Mouse (Mus musculus) midbrain, embryonic 14.5 days (tissue): Measurements from ENCODE around the gene Rbpj. TPM values are rescaled to one million over a fixed set of nuclear protein-coding genes. Genes with fewer than 3 reads are reported as not detected.

Source experiments
- ATAC-seq: fragments of 200-750 bp; cut with Nextera tagmentation; 2 replicates; pipeline ENCODE4 v1.8.0; 2017; ENCODE audit warnings: moderate number of reproducible peaks, moderate library complexity; ENCODE audit not compliant: low FRiP score, low TSS enrichment
- DNase-seq: peaks from one replicate; pipeline ENCODE4 v3.0.0-alpha.2; 2015
- H3K27ac ChIP-seq: fragments of 300-500 bp; sonication (generic); replicated peaks from 2 replicates; pipeline ENCODE4 v1.5.1; 2014; ENCODE audit warnings: mild to moderate bottlenecking, low read depth, low read length, moderate library complexity
- H3K27me3 ChIP-seq: fragments of 300-500 bp; sonication (generic); 2 replicates; pipeline ENCODE4 v1.6.1; 2014; ENCODE audit warnings: low read length, control low read depth, mixed read lengths; ENCODE audit not compliant: control insufficient read depth, insufficient read depth
- H3K36me3 ChIP-seq: fragments of 300-500 bp; sonication (generic); 2 replicates; pipeline ENCODE4 v1.6.1; 2014; ENCODE audit warnings: low read length, control low read depth; ENCODE audit not compliant: control insufficient read depth, insufficient read depth
- H3K4me1 ChIP-seq: fragments of 300-500 bp; sonication (generic); 2 replicates; pipeline ENCODE4 v1.6.1; 2014; ENCODE audit warnings: mild to moderate bottlenecking, antibody characterized with exemption, low read length, control low read depth; ENCODE audit not compliant: control insufficient read depth, insufficient read depth
- H3K4me2 ChIP-seq: fragments of 300-500 bp; sonication (generic); 2 replicates; pipeline ENCODE4 v1.6.1; 2014; ENCODE audit warnings: mild to moderate bottlenecking, low read length, moderate library complexity
- H3K4me3 ChIP-seq: fragments of 300-500 bp; sonication (generic); replicated peaks from 2 replicates; pipeline ENCODE4 v1.5.1; 2014; ENCODE audit warnings: low read depth, low read length
- H3K9ac ChIP-seq: fragments of 300-500 bp; sonication (generic); replicated peaks from 2 replicates; pipeline ENCODE4 v1.6.1; 2014; ENCODE audit warnings: mild to moderate bottlenecking, low read length, moderate library complexity
- H3K9me3 ChIP-seq: fragments of 300-500 bp; sonication (generic); 2 replicates; pipeline ENCODE4 v1.6.1; 2016; ENCODE audit warnings: low read length, control low read depth, mixed read lengths; ENCODE audit not compliant: control insufficient read depth
- WGBS: fragments of 180-500 bp; shearing (Covaris S2); extraction: QIAGEN DNeasy Blood & Tissue Kit; methylation state at CpG from one replicate; pipeline ENCODE4 v1.1.7; 2014; 5-methylcytosine and 5-hydroxymethylcytosine counted together
- polyA plus RNA-seq: library from polyadenylated mRNA; unstranded; fragments of >200 nt; fragmentation: Nextera tagmentation; extraction: Ambion mirVana; gene quantifications from 2 replicates; pipeline ENCODE4 v1.2.1, GENCODE M21; 2014

The Rbpj gene
- 32.3 and 52.9 TPM in 2 replicates for polyA plus RNA-seq

GRCm38 (mm10) chr5:53465883-53466282 is at the start of gene Rbpj:
Gene Rbpj (plus strand): TSS chr5:53466152.
- 91% methylated on average over 9 of the region's 9 CpGs for WGBS
- no peak for DNase-seq
- no peak within 1 kb of the TSS for H3K27ac ChIP-seq
- 0 out of 2 replicates have a peak, but pooled peaks cover 3% of the 10 kb centered on the region for H3K27me3 ChIP-seq
- H3K9ac ChIP-seq = no peak within 1 kb of the TSS
- H3K4me3 ChIP-seq = no peak within 1 kb of the TSS
- H3K4me1 ChIP-seq = no peaks in the 10 kb centered on the region
- H3K36me3 ChIP-seq = no peaks in the 10 kb centered on the region
- no peak within 1 kb of the TSS for H3K4me2 ChIP-seq
- no peaks in the 10 kb centered on the region for H3K9me3 ChIP-seq
- no peak for ATAC-seq

- DNase-seq (no peak), ATAC-seq (no peak)
- WGBS = 81% methylated on average over 1 of the region's 1 CpGs
- H3K4me3 ChIP-seq = no peak overlapping the region
- H3K9me3 ChIP-seq = no peaks in the 10 kb centered on the region
- no peaks in the 10 kb centered on the region for H3K27me3 ChIP-seq
- no peak overlapping the region for H3K27ac ChIP-seq
- H3K4me1 ChIP-seq = no peaks in the 10 kb centered on the region
- no peaks in the 10 kb centered on the region for H3K36me3 ChIP-seq
- no peak overlapping the region for H3K9ac ChIP-seq
- H3K4me2 ChIP-seq = no peak overlapping the region
Observed at GRCm38 (mm10) chr5:53420777-53421176, 45.2 kb upstream of the Rbpj start.

- no peak for ATAC-seq
- H3K4me3 ChIP-seq = no peak overlapping the region
- WGBS = 93% methylated on average over 4 of the region's 4 CpGs
- no peaks in the 10 kb centered on the region for H3K27me3 ChIP-seq
- no peaks in the 10 kb centered on the region for H3K36me3 ChIP-seq
- H3K9me3 ChIP-seq = no peaks in the 10 kb centered on the region
- H3K9ac ChIP-seq = no peak overlapping the region
- H3K4me2 ChIP-seq = no peak overlapping the region
- no peaks in the 10 kb centered on the region for H3K4me1 ChIP-seq
- no peak for DNase-seq
- no peak overlapping the region for H3K27ac ChIP-seq
Observed at GRCm38 (mm10) chr5:53421291-53421690, 44.7 kb upstream of the Rbpj start.

GRCm38 (mm10) chr5:53427411-53427810 is 38.5 kb upstream of the Rbpj start:
- DNase-seq (no peak), ATAC-seq (no peak)
- 84% methylated on average over 4 of the region's 4 CpGs for WGBS
- no peak overlapping the region for H3K27ac ChIP-seq
- no peaks in the 10 kb centered on the region for H3K27me3 ChIP-seq
- H3K4me2 ChIP-seq = no peak overlapping the region
- no peak overlapping the region for H3K4me3 ChIP-seq
- no peaks in the 10 kb centered on the region for H3K9me3 ChIP-seq
- H3K4me1 ChIP-seq = no peaks in the 10 kb centered on the region
- no peak overlapping the region for H3K9ac ChIP-seq
- no peaks in the 10 kb centered on the region for H3K36me3 ChIP-seq

- H3K36me3 ChIP-seq = no peaks in the 10 kb centered on the region
- H3K9me3 ChIP-seq = no peaks in the 10 kb centered on the region
- H3K4me2 ChIP-seq = no peak overlapping the region
- no peak overlapping the region for H3K27ac ChIP-seq
- no peaks in the 10 kb centered on the region for H3K27me3 ChIP-seq
- DNase-seq (no peak), ATAC-seq (no peak)
- H3K4me1 ChIP-seq = no peaks in the 10 kb centered on the region
- no peak overlapping the region for H3K9ac ChIP-seq
- WGBS = 85% methylated on average over 10 of the region's 10 CpGs
- H3K4me3 ChIP-seq = no peak overlapping the region
Observed at GRCm38 (mm10) chr5:53429683-53430477, 36.1 kb upstream of the Rbpj start.

- WGBS = 90% methylated on average over 4 of the region's 4 CpGs
- no peaks in the 10 kb centered on the region for H3K9me3 ChIP-seq
- DNase-seq (no peak), ATAC-seq (no peak)
- H3K4me2 ChIP-seq = no peak overlapping the region
- no peaks in the 10 kb centered on the region for H3K36me3 ChIP-seq
- no peak overlapping the region for H3K27ac ChIP-seq
- no peaks in the 10 kb centered on the region for H3K27me3 ChIP-seq
- H3K9ac ChIP-seq = no peak overlapping the region
- H3K4me1 ChIP-seq = no peaks in the 10 kb centered on the region
- no peak overlapping the region for H3K4me3 ChIP-seq
Observed at GRCm38 (mm10) chr5:53432451-53432850, 33.5 kb upstream of the Rbpj start.

GRCm38 (mm10) chr5:53436905-53437632 is 28.9 kb upstream of the Rbpj start:
- Histone ChIP-seq H3K9me3 (no peaks in the 10 kb centered on the region), H3K4me3 (no peak overlapping the region), H3K4me2 (no peak overlapping the region), H3K9ac (no peak overlapping the region), H3K27ac (no peak overlapping the region), H3K27me3 (no peaks in the 10 kb centered on the region), H3K36me3 (no peaks in the 10 kb centered on the region), H3K4me1 (no peaks in the 10 kb centered on the region)
- WGBS = 95% methylated on average over 6 of the region's 6 CpGs
- ATAC-seq (no peak), DNase-seq (no peak)

- Histone ChIP-seq H3K4me2 (no peak overlapping the region), H3K9ac (no peak overlapping the region), H3K27me3 (no peaks in the 10 kb centered on the region), H3K27ac (no peak overlapping the region), H3K36me3 (no peaks in the 10 kb centered on the region), H3K4me3 (no peak overlapping the region), H3K4me1 (no peaks in the 10 kb centered on the region), H3K9me3 (no peaks in the 10 kb centered on the region)
- WGBS = 76% methylated on average over 4 of the region's 4 CpGs
- no peak for ATAC-seq
- DNase-seq = no peak
Observed at GRCm38 (mm10) chr5:53437767-53438166, 28.2 kb upstream of the Rbpj start.

GRCm38 (mm10) chr5:53438268-53438667 is 27.7 kb upstream of the Rbpj start:
- no peaks in the 10 kb centered on the region for H3K4me1 ChIP-seq
- H3K4me3 ChIP-seq = no peak overlapping the region
- no peaks in the 10 kb centered on the region for H3K27me3 ChIP-seq
- no peak overlapping the region for H3K9ac ChIP-seq
- no peak for ATAC-seq
- H3K4me2 ChIP-seq = no peak overlapping the region
- no peak for DNase-seq
- no peak overlapping the region for H3K27ac ChIP-seq
- no peaks in the 10 kb centered on the region for H3K36me3 ChIP-seq
- no peaks in the 10 kb centered on the region for H3K9me3 ChIP-seq
- 90% methylated on average over 3 of the region's 3 CpGs for WGBS
